12 mouse cellular contexts compared by ENCODE assay signal in the genomic region with DNA sequence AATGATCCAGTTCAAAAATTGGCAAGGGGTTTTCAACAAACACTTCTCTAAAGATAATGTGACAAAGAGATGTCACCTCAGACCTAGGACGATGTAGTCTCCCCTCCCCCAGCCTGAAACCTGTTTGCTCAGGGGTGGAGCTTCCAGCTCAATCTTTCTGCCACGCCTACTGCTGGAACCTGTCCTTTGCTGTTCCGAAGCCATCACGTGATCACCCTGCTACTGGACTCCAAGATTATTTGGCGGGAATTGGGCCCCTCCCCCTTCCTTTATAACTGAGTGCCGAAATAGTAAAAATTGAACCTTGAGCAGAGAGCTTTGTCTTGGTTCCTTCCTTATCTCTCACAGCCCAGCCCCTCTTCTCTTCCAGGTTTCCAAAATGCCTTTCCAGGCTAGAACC. TPM values are rescaled to one million over a fixed set of nuclear protein-coding genes. Genes with fewer than 3 reads are reported as not detected.
DNase-seq lines count a peak whose midpoint lies in the region; TF ChIP-seq lines count a peak whose summit lies in the region.
"Not testable (repeated sequence)": the region's sequence is repeated elsewhere in the genome, so short reads cannot be mapped to it uniquely, and the experiment has no call there.
"Had no signal": no experiment of that assay in that cellular context is flagged by ENCODE, and none has a peak within 500 bp of the region (broad histone marks: within the 10 kb centered on the region; RNA-seq: fewer than 3 reads in every experiment).

No protein-coding gene starts in this region.

- H3K9ac ChIP-seq in liver, adult 2 months (ENCODE audit: low read depth, low read length): not testable (repeated sequence)

- not testable (repeated sequence) for H3K27me3 ChIP-seq in liver, adult 2 months (ENCODE audit: control insufficient read depth, insufficient read depth, low read length)

- WGBS in liver, adult 2 months: 6% methylated on average over 6 of the region's 6 CpGs

- H3K4me3 ChIP-seq in liver, adult 2 months (ENCODE audit: insufficient read depth, low read depth, low read length): not testable (repeated sequence)

- H3K4me1 ChIP-seq in liver, adult 2 months (ENCODE audit: control insufficient read depth, insufficient read depth, low read length): peaks cover 12% of the 10 kb centered on the region

- not testable (repeated sequence) for H3K36me3 ChIP-seq in liver, adult 2 months (ENCODE audit: control insufficient read depth, insufficient read depth, low read length)

- TF ChIP-seq CTCF in liver, adult 2 months (IDR thresholded peaks at IDR 0.05; ENCODE audit: low read depth, low read length): not testable (repeated sequence)

- DNase-seq in R1 (ENCODE audit: low read depth, low spot score): peak; percentile 35
- peak; percentile 68 for DNase-seq in heart, adult 11 months
- DNase-seq in liver, adult 2 months (ENCODE audit: extremely low read depth, low read depth, low spot score): peak; percentile 83

- not testable (repeated sequence) for TF ChIP-seq POLR2A in liver, adult 2 months (IDR thresholded peaks at IDR 0.05; ENCODE audit: extremely low read depth, insufficient read depth, low read length)

- H3K79me2 ChIP-seq in liver, adult 2 months (ENCODE audit: control insufficient read depth, insufficient read depth, low read length): not testable (repeated sequence)

- not testable (repeated sequence) for H3K27ac ChIP-seq in liver, adult 2 months (replicated peaks; ENCODE audit: insufficient read depth, low read depth, low read length)

RNA-seq across cellular contexts. Expression of a gene that starts 25.2 kb away (rescaled TPM):
- 261 and 274 TPM in 2 replicates for total RNA-seq in liver, adult 2 months (2014; rRNA removed)
- polyA plus RNA-seq in liver, adult 2 months (2012; rRNA removed): 90.2 and 102 TPM in 2 replicates

RNA-seq across cellular contexts. Expression of a gene that starts 28.3 kb away (rescaled TPM):
- total RNA-seq in liver, adult 2 months (2014; rRNA removed): 0.18 and 0.20 TPM in 2 replicates
- 0.07 TPM in 1 of 2 replicates, not detected in the other for polyA plus RNA-seq in liver, adult 2 months (2012; rRNA removed)
- total RNA-seq: CH12.LX, ES-E14, MEL had no signal
- polyA plus RNA-seq: activated CD4-positive, CD25-positive, alpha-beta regulatory T cell, adult 4 months; adrenal gland, adult 2 months; C2C12; CD4-positive, CD25-positive, alpha-beta regulatory T cell, adult 4 months; G1E; Patski had no signal
